Mouse (Mus musculus) cerebellum, adult 2 months (tissue): ENCODE data around the gene Jsrp1. TPM values are rescaled to one million over a fixed set of nuclear protein-coding genes. Genes with fewer than 3 reads are reported as not detected.
"Not testable (repeated sequence)": the region's sequence is repeated elsewhere in the genome, so short reads cannot be mapped to it uniquely, and the experiment has no call there.

Experiments
- DNase-seq, 2 experiments: peaks; one replicate each; pipeline ENCODE4 v3.0.0; 2021
- H3K27ac ChIP-seq: fragments of 200-500 bp; 2 replicates; pipeline ENCODE4 v1.5.1; 2012; ENCODE audit warnings: low read length, control low read depth, inconsistent platforms; ENCODE audit not compliant: insufficient read depth
- H3K27me3 ChIP-seq: fragments of 200-500 bp; 2 replicates; pipeline ENCODE4 v1.6.1; 2012; ENCODE audit warnings: inconsistent platforms, mild to moderate bottlenecking, low read length, moderate library complexity; ENCODE audit not compliant: control insufficient read depth, insufficient read depth
- H3K4me1 ChIP-seq: fragments of 200-500 bp; 2 replicates; pipeline ENCODE4 v1.6.1; 2011; ENCODE audit warnings: low read length; ENCODE audit not compliant: control insufficient read depth, insufficient read depth
- H3K4me3 ChIP-seq: fragments of 200-500 bp; replicated peaks from 2 replicates; pipeline ENCODE3; 2011; ENCODE audit warnings: mild to moderate bottlenecking, low read depth, low read length, control low read depth; ENCODE audit not compliant: insufficient read depth
- CTCF ChIP-seq: fragments of 200-500 bp; IDR thresholded peaks from 2 replicates; pipeline ENCODE4 v1.5.1; 2011; ENCODE audit warnings: low read depth, mild to moderate bottlenecking, control low read depth, low read length, moderate library complexity, borderline replicate concordance; ENCODE audit not compliant: insufficient read depth
- POLR2A ChIP-seq: fragments of 200-500 bp; IDR thresholded peaks from 2 replicates; pipeline ENCODE4 v1.6.1; 2011; ENCODE audit warnings: low read length, control low read depth, borderline replicate concordance; ENCODE audit not compliant: insufficient read depth
- WGBS: fragments of 180-500 bp; shearing (Covaris S2); methylation state at CpG from one replicate; pipeline ENCODE4 v1.1.7; 2018; 5-methylcytosine and 5-hydroxymethylcytosine counted together
- polyA plus RNA-seq: library from polyadenylated mRNA; depleted of rRNA; stranded (reverse); fragments of >200 nt; gene quantifications from 2 replicates; pipeline ENCODE4 v1.2.3, GENCODE M21; 2012

The Jsrp1 gene
- polyA plus RNA-seq, 1 experiment, result 0.38 TPM

DNA sequence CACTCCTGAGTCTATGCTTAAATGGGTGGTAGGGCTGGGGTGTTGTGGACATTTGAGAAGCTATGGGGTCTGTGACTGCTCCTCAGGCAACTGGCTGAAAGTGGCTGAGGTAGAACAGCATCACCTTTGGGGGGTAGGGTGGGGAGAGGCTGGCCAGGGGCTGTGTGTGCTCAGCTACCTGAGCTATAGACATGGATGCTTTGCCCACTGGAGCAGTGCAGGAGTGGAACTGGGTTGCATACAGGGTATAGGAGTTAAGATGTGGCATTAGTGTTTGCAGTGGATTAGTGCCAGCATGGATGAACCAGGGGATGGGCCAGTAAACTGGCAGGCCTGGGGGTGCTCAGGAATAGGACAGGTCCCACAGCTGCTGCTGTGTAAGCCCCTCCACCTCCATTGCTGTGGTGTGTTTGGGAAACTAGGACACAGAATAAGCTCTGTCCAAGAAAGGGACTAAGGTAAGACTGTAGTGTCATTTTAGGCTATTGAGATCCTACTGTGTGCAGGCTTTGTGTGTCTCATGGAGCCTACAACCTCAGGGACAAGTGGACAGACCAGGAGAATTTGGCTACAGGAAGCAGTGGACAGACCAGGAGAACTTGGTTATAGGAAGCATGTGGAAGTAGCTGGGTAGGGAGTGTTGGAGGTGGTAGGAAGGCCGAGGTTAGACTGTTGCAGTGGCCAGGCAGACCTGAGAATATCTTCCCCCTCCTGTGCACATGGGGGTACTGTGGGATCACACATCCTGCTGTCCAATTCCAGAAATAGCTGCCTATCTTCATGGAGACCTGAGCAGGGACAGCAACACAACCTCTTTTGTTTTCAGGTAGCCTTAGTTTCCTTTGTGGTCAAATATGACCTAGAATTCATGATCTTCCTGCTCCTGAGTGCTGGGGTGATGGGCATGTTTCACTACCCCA, 16.3 kb upstream of the Jsrp1 start:
- TF ChIP-seq CTCF (no peak), POLR2A (no peak)
- WGBS, result 7% methylated on average over 1 of the region's 1 CpGs
- Histone ChIP-seq H3K27ac (no peak overlapping the region), H3K27me3 (no peaks in the 10 kb centered on the region), H3K4me3 (no peak overlapping the region), H3K4me1 (peaks cover 27% of the 10 kb centered on the region)
- no peak for DNase-seq

DNA sequence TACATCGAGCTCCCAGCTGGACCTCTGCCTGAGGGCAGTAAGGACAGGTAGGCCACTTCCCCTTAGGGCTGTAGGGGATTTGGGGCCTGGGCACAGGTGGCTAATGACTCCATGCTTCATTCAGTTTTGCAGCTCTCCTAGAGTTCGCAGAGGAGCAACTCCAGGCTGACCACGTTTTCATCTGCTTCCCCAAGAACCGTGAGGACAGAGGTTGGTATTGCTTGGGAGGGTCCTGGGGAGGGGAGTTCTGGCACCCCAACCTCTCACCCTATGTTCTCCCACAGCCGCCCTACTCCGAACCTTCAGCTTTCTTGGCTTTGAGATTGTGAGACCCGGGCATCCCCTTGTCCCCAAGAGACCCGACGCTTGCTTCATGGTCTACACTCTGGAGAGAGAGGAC, 15.3 kb upstream of the Jsrp1 start:
- H3K27ac ChIP-seq, H3K27me3 ChIP-seq, DNase-seq: not testable (repeated sequence)
- peaks cover 27% of the 10 kb centered on the region for H3K4me1 ChIP-seq
- 33% methylated on average over 9 of the region's 9 CpGs for WGBS
- peak overlapping the region; percentile 65 for H3K4me3 ChIP-seq

DNA sequence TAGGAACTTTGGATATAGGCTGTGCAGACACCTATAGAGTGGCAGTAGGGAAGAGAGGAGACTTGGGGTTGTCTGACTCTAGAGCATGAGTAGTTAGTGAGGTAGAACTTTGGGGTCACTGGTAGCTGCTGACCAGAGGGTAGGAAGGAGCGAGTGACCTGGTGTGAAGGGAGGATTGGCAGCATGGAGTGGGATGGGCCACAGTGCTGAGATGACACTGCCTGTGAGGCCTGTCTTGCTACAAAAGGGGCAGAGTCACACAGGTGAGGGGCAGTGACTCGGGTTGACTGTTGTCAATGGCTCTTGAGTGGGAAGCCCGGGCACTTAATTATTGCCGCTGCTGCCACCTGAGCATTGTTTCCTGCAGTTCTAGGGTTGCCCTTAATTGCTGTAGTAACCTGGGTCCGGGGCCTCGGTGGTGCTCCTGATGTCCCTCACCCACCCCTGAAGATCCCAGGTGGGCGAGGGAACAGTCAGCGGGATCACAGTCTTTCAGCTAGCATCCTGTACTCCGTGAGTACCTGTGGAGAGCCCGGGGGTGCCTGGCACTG, 14.6 kb upstream of the Jsrp1 start:
- Histone ChIP-seq H3K4me1 (peaks cover 21% of the 10 kb centered on the region), H3K27ac (peak overlapping the region; percentile 15; the same call in 1 of the 2 replicates), H3K27me3 (no peaks in the 10 kb centered on the region), H3K4me3 (peak overlapping the region; percentile 65)
- WGBS, result 8% methylated on average over 10 of the region's 10 CpGs
- no peak for DNase-seq
- TF ChIP-seq POLR2A (no peak), CTCF (no peak)

- no peak for DNase-seq
- H3K27me3 ChIP-seq, result no peaks in the 10 kb centered on the region
- 2% methylated on average over 29 of the region's 29 CpGs for WGBS
- H3K4me3 ChIP-seq, result peak overlapping the region; percentile 65
- TF ChIP-seq POLR2A (no peak), CTCF (no peak)
- H3K27ac ChIP-seq, result peak overlapping the region; percentile 15; the same call in 1 of the 2 replicates
- peaks cover 21% of the 10 kb centered on the region for H3K4me1 ChIP-seq
Measured at GRCm38 (mm10) chr10:80827063-80827869, 14.0 kb upstream of the Jsrp1 start.

DNA sequence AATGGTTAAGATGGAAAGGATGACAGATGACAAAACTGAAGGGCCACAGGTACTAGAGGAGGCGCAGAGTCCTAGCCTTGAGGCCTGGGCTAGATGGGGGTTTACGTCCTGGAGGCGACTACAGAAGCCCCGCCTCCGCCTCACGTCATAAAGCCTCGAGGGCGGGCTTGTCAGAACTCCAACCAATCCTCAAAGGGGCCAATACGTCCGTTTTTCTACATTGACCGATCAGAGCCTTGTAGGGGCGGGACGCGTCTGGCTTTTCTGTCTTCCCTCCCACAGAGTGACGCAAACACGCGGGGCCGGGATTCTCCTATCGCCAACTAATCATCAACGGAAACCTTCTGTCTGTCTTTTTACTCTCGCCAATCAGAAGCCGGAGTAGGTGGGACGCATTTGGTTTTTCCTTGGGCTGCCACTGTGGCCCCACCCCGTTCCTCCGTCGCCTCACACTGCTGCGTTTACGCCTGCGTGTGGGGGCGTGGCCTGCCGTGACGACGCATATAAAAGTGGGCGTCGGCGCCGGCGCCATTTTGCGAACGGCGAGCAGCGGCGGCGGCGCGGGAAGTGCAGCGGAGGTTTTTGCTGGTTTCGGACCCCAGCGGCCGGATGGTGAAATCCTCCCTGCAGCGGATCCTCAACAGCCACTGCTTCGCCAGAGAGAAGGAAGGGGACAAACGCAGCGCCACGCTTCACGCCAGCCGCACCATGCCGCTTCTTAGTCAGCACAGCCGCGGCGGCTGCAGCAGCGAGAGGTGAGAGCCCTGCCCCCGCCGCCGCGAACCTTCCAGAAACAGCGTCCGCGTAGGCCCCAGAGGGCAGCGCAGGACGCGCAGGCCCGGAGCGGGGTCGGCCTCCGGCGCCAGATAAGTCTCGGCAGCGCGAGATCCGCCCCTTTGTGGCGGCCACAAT, 13.1 kb upstream of the Jsrp1 start, which contains the start of gene Oaz1:
Gene Oaz1 (plus strand): TSS at position 506 of the 912 bp plus-strand sequence.
- peak within 1 kb of the TSS; percentile 95 for H3K4me3 ChIP-seq
- DNase-seq, result peak; percentile 99 to 100
- TF ChIP-seq CTCF (no peak), POLR2A (peak; percentile 90)
- WGBS, result under 1% methylated on average over 82 of the region's 82 CpGs
- no peaks in the 10 kb centered on the region for H3K27me3 ChIP-seq
- peak within 1 kb of the TSS; percentile 96 for H3K27ac ChIP-seq
- peaks cover 17% of the 10 kb centered on the region for H3K4me1 ChIP-seq

- no peak overlapping the region for H3K27ac ChIP-seq
- H3K4me3 ChIP-seq, result no peak overlapping the region
- H3K4me1 ChIP-seq, result peaks cover 8% of the 10 kb centered on the region
- 72% methylated on average over 2 of the region's 2 CpGs for WGBS
- no peaks in the 10 kb centered on the region for H3K27me3 ChIP-seq
- TF ChIP-seq POLR2A (no peak), CTCF (no peak)
- DNase-seq, result no peak
Measured at GRCm38 (mm10) chr10:80824827-80825226, 11.5 kb upstream of the Jsrp1 start.

GRCm38 (mm10) chr10:80823847-80824643, 10.7 kb upstream of the Jsrp1 start:
- no peak for DNase-seq
- Histone ChIP-seq H3K4me1 (no peaks in the 10 kb centered on the region; the same call in 1 of the 2 replicates), H3K27ac (no peak overlapping the region), H3K4me3 (no peak overlapping the region), H3K27me3 (no peaks in the 10 kb centered on the region)
- TF ChIP-seq CTCF, result no peak
- no peak for TF ChIP-seq POLR2A
- 74% methylated on average over 8 of the region's 8 CpGs for WGBS
